Mouse (Mus musculus): ENCODE results near the gene Psg19. TPM values are rescaled to one million over a fixed set of nuclear protein-coding genes. Genes with fewer than 3 reads are reported as not detected.

The Psg19 gene
- polyA plus RNA-seq, 1 experiment from 2014 or later, result not detected

Other genes starting within 250 kb of the Psg19 start
- gene Psg27, start 231.2 kb downstream of the Psg19 start, polyA plus RNA-seq (2015; fragmentation: Nextera tagmentation; extraction: Ambion mirVana), result not detected in 2 replicates
- not detected in 2 replicates for gene Psg23, start 182.0 kb downstream of the Psg19 start, polyA plus RNA-seq (2015; fragmentation: Nextera tagmentation; extraction: Ambion mirVana)
- gene Psg21, start 141.8 kb downstream of the Psg19 start, polyA plus RNA-seq (2015; fragmentation: Nextera tagmentation; extraction: Ambion mirVana), result not detected in 2 replicates
- gene Psg20, start 112.3 kb downstream of the Psg19 start, polyA plus RNA-seq (2015; fragmentation: Nextera tagmentation; extraction: Ambion mirVana), result not detected in 2 replicates
- 0.08 and 0.13 TPM in 2 replicates for gene Psg22, start 80.4 kb downstream of the Psg19 start, polyA plus RNA-seq (2015; fragmentation: Nextera tagmentation; extraction: Ambion mirVana)
- gene Psg17, start 23.1 kb upstream of the Psg19 start, polyA plus RNA-seq (2015; fragmentation: Nextera tagmentation; extraction: Ambion mirVana), result not detected in 2 replicates
- 0.08 and 0.20 TPM in 2 replicates for gene Mill2, start 41.4 kb upstream of the Psg19 start, polyA plus RNA-seq (2015; fragmentation: Nextera tagmentation; extraction: Ambion mirVana)
- gene Pglyrp1, start 72.8 kb upstream of the Psg19 start, polyA plus RNA-seq (2015; fragmentation: Nextera tagmentation; extraction: Ambion mirVana), result 10.8 and 13.3 TPM in 2 replicates
- gene Ccdc61, start 111.9 kb upstream of the Psg19 start, polyA plus RNA-seq (2015; fragmentation: Nextera tagmentation; extraction: Ambion mirVana), result 10.7 and 12.3 TPM in 2 replicates
- 0.08 TPM in 2 replicates for gene Nova2, start 127.4 kb upstream of the Psg19 start, polyA plus RNA-seq (2015; fragmentation: Nextera tagmentation; extraction: Ambion mirVana)
- not detected in 2 replicates for gene Nanos2, start 188.9 kb upstream of the Psg19 start, polyA plus RNA-seq (2015; fragmentation: Nextera tagmentation; extraction: Ambion mirVana)
- gene Mypop, start 192.7 kb upstream of the Psg19 start, polyA plus RNA-seq (2015; fragmentation: Nextera tagmentation; extraction: Ambion mirVana), result 0.37 and 0.82 TPM in 2 replicates
- 9.2 and 9.3 TPM in 2 replicates for gene Irf2bp1, start 205.5 kb upstream of the Psg19 start, polyA plus RNA-seq (2015; fragmentation: Nextera tagmentation; extraction: Ambion mirVana)
- gene Foxa3, start 225.0 kb upstream of the Psg19 start, polyA plus RNA-seq (2015; fragmentation: Nextera tagmentation; extraction: Ambion mirVana), result 25.6 and 29.4 TPM in 2 replicates
- 15.0 and 17.4 TPM in 2 replicates for gene Sympk, start 225.9 kb upstream of the Psg19 start, polyA plus RNA-seq (2015; fragmentation: Nextera tagmentation; extraction: Ambion mirVana)

Measured in liver, embryonic 13.5 days (tissue).